Mouse (Mus musculus): ENCODE data around the gene Cuedc1. TPM values are rescaled to one million over a fixed set of nuclear protein-coding genes. Genes with fewer than 3 reads are reported as not detected.
A peak's percentile ranks its signal among the peaks of the same experiment; 100 is the strongest.

The Cuedc1 gene
- polyA plus RNA-seq, 1 experiment from 2014 or later, result 17.4 TPM

DNA sequence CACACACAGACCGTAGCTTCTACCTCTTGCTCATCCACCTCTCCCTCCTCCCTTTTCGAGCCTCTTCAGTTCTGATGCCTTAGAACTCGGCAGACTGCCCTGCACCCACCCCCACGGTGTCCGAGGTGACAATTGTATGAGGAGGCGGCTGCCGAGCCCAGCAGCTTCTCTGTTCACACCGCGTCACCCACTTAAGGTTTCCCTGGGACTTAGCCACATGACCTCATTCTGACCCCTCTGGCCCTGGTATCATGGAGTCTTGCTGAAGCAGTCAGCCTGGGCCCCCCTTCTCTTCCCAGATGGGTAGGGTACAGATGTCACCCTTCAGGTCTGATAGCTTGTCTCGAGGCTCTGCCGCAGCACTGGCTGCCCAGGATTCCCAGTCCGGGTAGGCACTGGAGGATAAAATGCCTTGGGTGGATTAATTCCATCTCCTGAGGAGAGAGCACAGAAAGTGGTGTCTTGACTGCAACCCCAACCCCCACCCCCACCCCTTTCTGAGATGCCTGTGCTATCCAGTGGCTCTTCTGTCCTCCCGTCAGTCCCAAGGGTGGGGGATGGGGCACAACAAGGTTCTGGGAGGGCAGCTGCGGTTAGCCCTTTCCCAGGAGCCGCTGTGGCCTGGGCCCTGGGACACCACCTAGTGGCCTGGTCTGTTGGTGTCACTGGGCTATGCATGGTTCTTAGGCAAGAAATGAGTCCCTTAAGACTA is 63.9 kb downstream of the Cuedc1 start:
- Histone ChIP-seq H3K27me3 (replicated peaks; ENCODE audit: control insufficient read depth, insufficient read depth, low read length) (no peaks in the 10 kb centered on the region), H3K4me3 (ENCODE audit: low read depth, low read length) (peak overlapping the region; percentile 34), H3K36me3 (ENCODE audit: control insufficient read depth, insufficient read depth, low read length) (no peaks in the 10 kb centered on the region), H3K4me2 (ENCODE audit: low read depth, low read length) (peak overlapping the region; percentile 74), H3K9me3 (ENCODE audit: control insufficient read depth, low read length) (no peaks in the 10 kb centered on the region), H3K9ac (ENCODE audit: low read depth, low read length) (peak overlapping the region; percentile 54), H3K27ac (replicated peaks; ENCODE audit: low read depth, low read length) (peak overlapping the region; percentile 78), H3K4me1 (ENCODE audit: control insufficient read depth, insufficient read depth, low read length) (peaks cover 62% of the 10 kb centered on the region)
- WGBS, result 10% methylated on average over 11 of the region's 15 CpGs
- ATAC-seq (ENCODE audit: low read depth) (peak; percentile 44), DNase-seq (ENCODE audit: low spot score) (peak; percentile 83)

DNA sequence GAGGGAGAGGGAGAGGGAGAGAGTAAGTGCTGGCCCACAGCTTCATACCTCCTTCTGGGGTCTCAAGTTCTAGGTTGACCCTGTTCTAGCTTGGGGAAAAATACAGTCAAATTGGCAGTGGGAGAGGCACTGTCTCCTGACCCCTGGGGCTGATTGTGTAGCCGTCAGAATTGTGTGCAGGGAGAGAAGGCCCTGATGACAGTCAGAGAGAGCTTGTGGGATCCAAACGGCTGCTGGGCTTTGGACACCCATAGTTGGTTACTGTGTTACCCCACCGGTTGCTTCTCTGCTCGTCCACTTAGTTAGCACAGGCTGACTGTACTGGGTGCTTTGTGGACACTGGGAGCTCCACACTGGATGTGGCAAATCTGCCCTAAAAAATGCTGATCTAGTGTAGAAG is 64.9 kb downstream of the Cuedc1 start:
- no peak for ATAC-seq (ENCODE audit: low read depth)
- WGBS, result 55% methylated on average over 4 of the region's 4 CpGs

DNA sequence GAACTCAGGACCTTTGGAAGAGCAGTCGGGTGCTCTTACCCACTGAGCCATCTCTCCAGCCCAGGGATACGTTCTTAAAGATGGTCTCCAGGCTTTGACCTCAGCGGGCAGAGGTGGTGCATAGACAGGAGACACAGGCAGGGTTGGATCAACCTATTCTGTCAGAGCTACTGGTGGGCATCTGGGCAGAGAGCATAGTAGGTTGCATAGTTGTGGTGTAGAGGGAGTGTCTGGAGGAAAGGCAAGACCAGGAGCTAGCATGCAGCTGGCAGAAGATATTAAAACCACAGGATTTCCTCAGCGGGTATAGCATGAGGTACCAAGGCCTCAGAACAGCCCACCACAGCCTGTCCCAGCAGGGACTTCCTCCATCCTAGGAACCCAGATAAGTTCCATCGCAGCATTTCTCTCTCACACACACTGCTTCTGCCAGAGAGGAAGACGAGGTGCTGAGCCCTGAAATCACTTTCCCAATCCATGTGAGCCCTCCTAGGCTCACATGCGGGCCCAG is 66.4 kb downstream of the Cuedc1 start:
- H3K4me3 ChIP-seq (ENCODE audit: low read depth, low read length), result no peak overlapping the region
- 0 out of 2 replicates have a peak overlapping the region, but pooled peaks have one; percentile 13 for H3K4me2 ChIP-seq (ENCODE audit: low read depth, low read length)
- no peaks in the 10 kb centered on the region for H3K27me3 ChIP-seq (replicated peaks; ENCODE audit: control insufficient read depth, insufficient read depth, low read length)
- peaks cover 50% of the 10 kb centered on the region for H3K4me1 ChIP-seq (ENCODE audit: control insufficient read depth, insufficient read depth, low read length)
- no peaks in the 10 kb centered on the region for H3K36me3 ChIP-seq (ENCODE audit: control insufficient read depth, insufficient read depth, low read length)
- WGBS, result 63% methylated on average over 7 of the region's 7 CpGs
- H3K9me3 ChIP-seq (ENCODE audit: control insufficient read depth, low read length), result no peaks in the 10 kb centered on the region
- ATAC-seq (ENCODE audit: low read depth), result no peak
- peak overlapping the region; percentile 72 for H3K27ac ChIP-seq (replicated peaks; ENCODE audit: low read depth, low read length)
- no peak for DNase-seq (ENCODE audit: low spot score)
- 0 out of 2 replicates have a peak overlapping the region, but pooled peaks have one; percentile 17 for H3K9ac ChIP-seq (ENCODE audit: low read depth, low read length)

More for the DNA sequence above, 64.9 kb downstream of the Cuedc1 start:
- no peak overlapping the region for H3K4me2 ChIP-seq (ENCODE audit: low read depth, low read length)
- no peak overlapping the region for H3K27ac ChIP-seq (replicated peaks; ENCODE audit: low read depth, low read length)
- DNase-seq (ENCODE audit: low spot score), result no peak
- no peak overlapping the region for H3K9ac ChIP-seq (ENCODE audit: low read depth, low read length)
- no peaks in the 10 kb centered on the region for H3K27me3 ChIP-seq (replicated peaks; ENCODE audit: control insufficient read depth, insufficient read depth, low read length)
- peaks cover 62% of the 10 kb centered on the region for H3K4me1 ChIP-seq (ENCODE audit: control insufficient read depth, insufficient read depth, low read length)
- H3K9me3 ChIP-seq (ENCODE audit: control insufficient read depth, low read length), result no peaks in the 10 kb centered on the region
- H3K4me3 ChIP-seq (ENCODE audit: low read depth, low read length), result no peak overlapping the region
- no peaks in the 10 kb centered on the region for H3K36me3 ChIP-seq (ENCODE audit: control insufficient read depth, insufficient read depth, low read length)

DNA sequence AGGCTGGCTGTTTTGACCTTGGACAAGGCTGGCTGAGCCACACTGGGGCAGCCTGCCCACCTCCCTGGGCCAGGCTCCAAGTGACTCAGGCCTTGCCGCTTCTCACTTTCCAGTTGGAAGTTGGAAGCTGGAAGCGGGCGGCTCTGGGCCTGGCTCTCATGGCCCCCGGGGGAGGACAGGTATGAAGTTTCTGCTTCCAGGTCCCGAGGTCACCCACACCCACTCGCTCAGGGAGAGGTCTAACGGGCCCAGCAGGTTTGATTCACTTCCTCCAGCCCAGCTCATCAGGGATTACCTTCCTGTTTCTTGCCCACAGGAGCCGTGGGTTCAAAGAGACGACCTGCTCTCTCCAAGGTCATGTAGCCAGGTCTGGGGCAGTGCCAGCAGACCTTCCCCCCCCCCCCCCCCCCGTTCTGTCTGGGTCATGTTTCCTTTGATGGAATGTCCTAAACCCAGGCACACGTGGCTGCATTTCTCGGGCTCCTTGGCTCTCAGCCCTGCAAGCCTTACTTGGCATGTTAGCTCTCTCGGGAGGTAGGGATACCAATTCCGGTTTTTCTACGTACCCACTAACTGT is 67.0 kb downstream of the Cuedc1 start:
- peak overlapping the region; percentile 13; the same call in 1 of the 2 replicates for H3K4me2 ChIP-seq (ENCODE audit: low read depth, low read length)
- WGBS, result 12% methylated on average over 12 of the region's 15 CpGs
- no peaks in the 10 kb centered on the region for H3K27me3 ChIP-seq (replicated peaks; ENCODE audit: control insufficient read depth, insufficient read depth, low read length)
- DNase-seq (ENCODE audit: low spot score) (peak; percentile 81), ATAC-seq (ENCODE audit: low read depth) (peak; percentile 32; the same call in 1 of the 2 replicates)
- peak overlapping the region; percentile 72 for H3K27ac ChIP-seq (replicated peaks; ENCODE audit: low read depth, low read length)
- no peak overlapping the region for H3K4me3 ChIP-seq (ENCODE audit: low read depth, low read length)
- H3K9ac ChIP-seq (ENCODE audit: low read depth, low read length), result 0 out of 2 replicates have a peak overlapping the region, but pooled peaks have one; percentile 17
- H3K9me3 ChIP-seq (ENCODE audit: control insufficient read depth, low read length), result no peaks in the 10 kb centered on the region
- peaks cover 2% of the 10 kb centered on the region; the same call in 1 of the 2 replicates for H3K36me3 ChIP-seq (ENCODE audit: control insufficient read depth, insufficient read depth, low read length)
- H3K4me1 ChIP-seq (ENCODE audit: control insufficient read depth, insufficient read depth, low read length), result peaks cover 45% of the 10 kb centered on the region

DNA sequence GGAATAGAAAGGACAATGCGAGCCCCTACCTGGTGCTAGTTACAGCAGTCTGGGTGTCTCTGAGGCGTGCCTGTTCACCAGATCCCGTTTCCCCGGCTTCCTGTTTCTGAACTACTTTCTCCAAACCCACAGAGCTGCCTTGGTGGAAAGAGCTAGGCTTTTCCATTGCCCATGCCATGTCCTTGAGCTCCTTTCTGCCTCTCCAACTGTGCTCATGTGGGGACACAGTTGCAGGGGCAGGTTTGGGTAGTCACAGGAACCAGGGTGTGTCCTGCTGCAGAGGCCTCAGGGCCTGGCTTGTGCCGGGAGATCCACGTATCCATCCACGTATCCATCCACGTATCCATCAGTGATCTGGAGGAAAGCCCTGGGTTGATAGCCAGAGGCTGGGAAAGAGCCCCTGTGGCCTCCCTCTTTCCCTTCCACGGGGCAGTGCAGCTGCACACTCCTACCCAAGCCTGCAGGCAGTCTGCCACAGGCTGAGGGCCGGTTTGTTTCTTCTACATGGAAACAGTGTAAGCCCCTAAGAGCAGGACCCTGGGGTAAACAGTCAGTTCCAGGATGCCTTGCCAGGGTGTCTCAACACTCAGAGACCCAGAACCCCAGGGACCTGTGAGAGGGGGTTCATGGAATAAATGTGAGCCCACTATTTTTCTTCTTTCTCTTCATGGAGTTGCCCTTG is 68.0 kb downstream of the Cuedc1 start:
- Histone ChIP-seq H3K4me3 (ENCODE audit: low read depth, low read length) (no peak overlapping the region), H3K9me3 (ENCODE audit: control insufficient read depth, low read length) (no peaks in the 10 kb centered on the region), H3K4me1 (ENCODE audit: control insufficient read depth, insufficient read depth, low read length) (peaks cover 37% of the 10 kb centered on the region), H3K4me2 (ENCODE audit: low read depth, low read length) (0 out of 2 replicates have a peak overlapping the region, but pooled peaks have one; percentile 11), H3K27me3 (replicated peaks; ENCODE audit: control insufficient read depth, insufficient read depth, low read length) (no peaks in the 10 kb centered on the region), H3K36me3 (ENCODE audit: control insufficient read depth, insufficient read depth, low read length) (peaks cover 3% of the 10 kb centered on the region; the same call in 1 of the 2 replicates), H3K27ac (replicated peaks; ENCODE audit: low read depth, low read length) (peak overlapping the region; percentile 72), H3K9ac (ENCODE audit: low read depth, low read length) (0 out of 2 replicates have a peak overlapping the region, but pooled peaks have one; percentile 28)
- DNase-seq (ENCODE audit: low spot score) (no peak), ATAC-seq (ENCODE audit: low read depth) (no peak)
- 50% methylated on average over 10 of the region's 10 CpGs for WGBS

DNA sequence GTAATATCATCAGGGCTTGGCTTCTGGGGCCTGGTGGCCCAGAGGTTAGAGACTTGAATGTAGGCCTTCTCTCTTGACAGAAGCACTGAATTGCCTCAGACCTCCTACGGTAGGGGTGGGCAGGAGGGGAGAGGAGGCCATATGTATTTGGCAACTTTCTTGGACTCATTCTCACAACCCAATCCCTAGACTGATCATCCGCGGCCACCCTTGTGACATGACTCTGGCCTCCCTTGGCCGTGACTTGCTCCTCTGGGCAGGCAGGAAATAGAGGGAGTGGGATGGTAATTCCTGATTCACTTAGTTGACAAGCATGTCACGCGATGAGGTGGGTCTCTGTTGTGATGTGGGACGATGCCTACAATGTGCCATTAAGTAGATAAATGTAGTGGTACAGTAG is 68.6 kb downstream of the Cuedc1 start:
- WGBS, result 89% methylated on average over 7 of the region's 7 CpGs
- Histone ChIP-seq H3K9ac (ENCODE audit: low read depth, low read length) (no peak overlapping the region), H3K27me3 (replicated peaks; ENCODE audit: control insufficient read depth, insufficient read depth, low read length) (no peaks in the 10 kb centered on the region), H3K4me3 (ENCODE audit: low read depth, low read length) (no peak overlapping the region), H3K36me3 (ENCODE audit: control insufficient read depth, insufficient read depth, low read length) (peaks cover 3% of the 10 kb centered on the region; the same call in 1 of the 2 replicates), H3K4me2 (ENCODE audit: low read depth, low read length) (no peak overlapping the region), H3K27ac (replicated peaks; ENCODE audit: low read depth, low read length) (0 out of 2 replicates have a peak overlapping the region, but pooled peaks have one; percentile 72), H3K4me1 (ENCODE audit: control insufficient read depth, insufficient read depth, low read length) (peaks cover 31% of the 10 kb centered on the region), H3K9me3 (ENCODE audit: control insufficient read depth, low read length) (no peaks in the 10 kb centered on the region)
- ATAC-seq (ENCODE audit: low read depth), result no peak
- DNase-seq (ENCODE audit: low spot score), result no peak

DNA sequence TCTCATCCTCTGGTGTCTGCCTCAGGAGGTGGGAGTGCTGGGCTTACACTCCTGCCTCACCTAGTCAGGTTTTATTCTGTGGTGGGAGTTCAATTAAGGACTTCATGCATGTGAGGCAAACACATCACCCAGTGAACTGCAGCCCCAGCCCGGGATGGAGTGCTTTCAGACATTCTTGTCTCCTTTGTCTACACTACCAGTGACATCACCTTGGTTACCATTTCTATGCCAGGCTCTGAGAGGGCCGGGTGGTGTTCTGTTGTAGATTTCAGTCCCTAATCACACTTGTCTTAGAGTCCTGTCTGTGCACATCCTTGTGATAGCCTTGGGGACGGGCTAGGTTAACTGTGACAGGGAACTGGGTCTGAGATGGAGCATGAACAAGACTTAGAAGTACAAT is 70.8 kb downstream of the Cuedc1 start:
- H3K36me3 ChIP-seq (ENCODE audit: control insufficient read depth, insufficient read depth, low read length), result peaks cover 3% of the 10 kb centered on the region; the same call in 1 of the 2 replicates
- H3K4me2 ChIP-seq (ENCODE audit: low read depth, low read length), result no peak overlapping the region
- no peaks in the 10 kb centered on the region for H3K9me3 ChIP-seq (ENCODE audit: control insufficient read depth, low read length)
- peaks cover 39% of the 10 kb centered on the region for H3K4me1 ChIP-seq (ENCODE audit: control insufficient read depth, insufficient read depth, low read length)
- WGBS, result 66% methylated on average over 3 of the region's 3 CpGs
- H3K27ac ChIP-seq (replicated peaks; ENCODE audit: low read depth, low read length), result no peak overlapping the region
- no peak overlapping the region for H3K4me3 ChIP-seq (ENCODE audit: low read depth, low read length)
- DNase-seq (ENCODE audit: low spot score) (no peak), ATAC-seq (ENCODE audit: low read depth) (no peak)
- H3K27me3 ChIP-seq (replicated peaks; ENCODE audit: control insufficient read depth, insufficient read depth, low read length), result no peaks in the 10 kb centered on the region
- H3K9ac ChIP-seq (ENCODE audit: low read depth, low read length), result no peak overlapping the region

DNA sequence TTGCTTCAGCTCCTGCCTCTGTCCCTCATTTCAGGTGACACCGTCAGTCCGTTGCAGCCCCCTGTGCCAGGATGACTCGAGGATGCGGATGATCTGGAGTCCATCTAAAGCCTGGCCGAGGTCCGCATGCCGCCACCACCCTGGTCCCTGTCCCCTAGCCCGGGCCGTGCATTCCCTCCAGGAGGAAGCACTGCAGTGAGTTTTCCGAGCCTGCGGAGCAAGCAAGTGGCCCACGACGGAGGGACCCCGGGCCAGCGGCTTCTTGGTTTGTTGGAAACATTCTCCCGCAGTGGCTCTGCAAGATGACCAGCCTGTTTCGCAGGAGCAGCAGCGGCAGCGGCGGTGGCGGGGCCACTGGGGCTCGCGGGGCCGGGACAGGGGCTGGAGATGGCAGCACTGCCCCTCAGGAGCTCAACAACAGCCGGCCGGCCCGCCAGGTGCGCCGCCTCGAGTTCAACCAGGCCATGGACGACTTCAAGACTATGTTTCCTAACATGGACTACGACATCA is 71.7 kb downstream of the Cuedc1 start:
- no peak overlapping the region for H3K27ac ChIP-seq (replicated peaks; ENCODE audit: low read depth, low read length)
- H3K9me3 ChIP-seq (ENCODE audit: control insufficient read depth, low read length), result no peaks in the 10 kb centered on the region
- ATAC-seq (ENCODE audit: low read depth) (no peak), DNase-seq (ENCODE audit: low spot score) (no peak)
- H3K27me3 ChIP-seq (replicated peaks; ENCODE audit: control insufficient read depth, insufficient read depth, low read length), result no peaks in the 10 kb centered on the region
- peaks cover 39% of the 10 kb centered on the region for H3K4me1 ChIP-seq (ENCODE audit: control insufficient read depth, insufficient read depth, low read length)
- WGBS, result 32% methylated on average over 30 of the region's 32 CpGs
- 0 out of 2 replicates have a peak overlapping the region, but pooled peaks have one; percentile 15 for H3K9ac ChIP-seq (ENCODE audit: low read depth, low read length)
- no peak overlapping the region for H3K4me2 ChIP-seq (ENCODE audit: low read depth, low read length)
- peaks cover 3% of the 10 kb centered on the region; the same call in 1 of the 2 replicates for H3K36me3 ChIP-seq (ENCODE audit: control insufficient read depth, insufficient read depth, low read length)
- H3K4me3 ChIP-seq (ENCODE audit: low read depth, low read length), result no peak overlapping the region
